In the genomic region with DNA sequence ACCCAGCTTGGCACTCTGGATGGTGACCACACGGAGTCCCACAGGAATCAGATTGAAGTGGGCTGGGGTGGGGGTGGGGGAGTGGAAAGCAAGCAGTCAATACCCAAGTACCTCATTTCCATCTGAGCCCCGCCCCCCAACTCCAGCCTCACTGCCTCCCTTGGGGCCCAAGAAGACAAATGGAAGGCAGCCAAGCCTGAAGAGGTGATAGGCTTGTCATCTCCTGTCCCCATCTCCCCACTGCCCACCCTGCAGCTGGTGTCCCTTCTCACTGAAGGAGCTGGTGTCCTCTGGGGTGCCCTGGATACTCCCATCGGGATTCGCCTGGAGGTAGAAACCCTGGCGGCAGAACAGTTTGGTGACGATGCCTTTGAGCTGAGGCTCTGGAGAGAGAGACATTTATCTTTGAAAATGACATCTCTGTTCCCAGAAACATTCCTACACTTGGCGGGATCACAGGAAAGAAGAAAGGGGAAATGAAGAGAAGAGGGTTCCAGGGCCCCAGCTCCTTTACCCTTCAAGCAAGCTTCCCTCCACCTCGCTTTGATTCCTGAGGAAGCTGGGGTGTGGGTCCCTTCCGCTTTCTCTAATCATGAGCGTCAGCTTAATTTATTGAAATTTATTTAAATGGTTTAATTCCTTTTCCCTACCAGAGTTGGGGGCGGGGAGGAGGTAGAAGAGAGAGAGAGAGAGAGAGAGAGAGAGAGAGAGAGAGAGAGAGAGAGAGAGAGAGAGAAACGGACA, we compare ENCODE assay signal across 8 mouse cellular contexts. TPM values are rescaled to one million over a fixed set of nuclear protein-coding genes. Genes with fewer than 3 reads are reported as not detected.
DNase-seq lines count a peak whose midpoint lies in the region; ATAC-seq and TF ChIP-seq lines count a peak whose summit lies in the region.

No protein-coding gene starts in this region.

- peak overlapping the region; percentile 87 for H3K4me3 ChIP-seq in megakaryocyte, embryonic 14.5 days (replicated peaks)
- peak overlapping the region; percentile 58 for H3K4me3 ChIP-seq in embryonic facial prominence, embryonic 14.5 days (ENCODE audit: low read depth, low read length)
- H3K4me3 ChIP-seq in limb, embryonic 11.5 days (ENCODE audit: low read depth, low read length) = peak overlapping the region; percentile 46; the same call in 1 of the 2 replicates
- H3K4me3 ChIP-seq in kidney, adult 2 months (ENCODE audit: insufficient read depth, low read depth, low read length) = no peak overlapping the region

- 17% methylated on average over 12 of the region's 12 CpGs for WGBS in embryonic facial prominence, embryonic 14.5 days
- WGBS in limb, embryonic 11.5 days = 28% methylated on average over 12 of the region's 12 CpGs
- WGBS in kidney, adult 2 months = 58% methylated on average over 12 of the region's 12 CpGs

- TF ChIP-seq POLR2A in kidney, adult 2 months (IDR thresholded peaks at IDR 0.05; ENCODE audit: low read depth, low read length) = no peak

- peaks cover 77% of the 10 kb centered on the region for H3K4me1 ChIP-seq in megakaryocyte, embryonic 14.5 days
- peaks cover 42% of the 10 kb centered on the region for H3K4me1 ChIP-seq in embryonic facial prominence, embryonic 14.5 days (ENCODE audit: control insufficient read depth, insufficient read depth, low read length)
- peaks cover 42% of the 10 kb centered on the region for H3K4me1 ChIP-seq in limb, embryonic 11.5 days (ENCODE audit: control insufficient read depth, insufficient read depth, low read length)
- H3K4me1 ChIP-seq in kidney, adult 2 months (ENCODE audit: control insufficient read depth, insufficient read depth, low read length) = peaks cover 18% of the 10 kb centered on the region

- no peaks in the 10 kb centered on the region for H3K36me3 ChIP-seq in megakaryocyte, embryonic 14.5 days (replicated peaks; ENCODE audit: low read length)
- no peaks in the 10 kb centered on the region for H3K36me3 ChIP-seq in embryonic facial prominence, embryonic 14.5 days (ENCODE audit: control insufficient read depth, insufficient read depth, low read length)
- H3K36me3 ChIP-seq in limb, embryonic 11.5 days (ENCODE audit: control insufficient read depth, insufficient read depth, low read length) = no peaks in the 10 kb centered on the region
- no peaks in the 10 kb centered on the region for H3K36me3 ChIP-seq in kidney, adult 2 months (ENCODE audit: control insufficient read depth, insufficient read depth, low read length)

- peak overlapping the region; percentile 97 for H3K4me2 ChIP-seq in embryonic facial prominence, embryonic 14.5 days (ENCODE audit: low read depth, low read length)
- H3K4me2 ChIP-seq in limb, embryonic 11.5 days (ENCODE audit: low read depth, severe bottlenecking) = peak overlapping the region; percentile 91

- no peak overlapping the region; the same call in 1 of the 2 replicates for H3K9ac ChIP-seq in embryonic facial prominence, embryonic 14.5 days (ENCODE audit: low read depth, low read length)
- H3K9ac ChIP-seq in limb, embryonic 11.5 days (ENCODE audit: low read length) = no peak overlapping the region

- no peak for DNase-seq in embryonic facial prominence, embryonic 14.5 days (ENCODE audit: low spot score)
- DNase-seq in limb, embryonic 11.5 days (ENCODE audit: low spot score) = no peak
- peak; percentile 66 to 73 for DNase-seq in spleen, postnatal 36 days (ENCODE audit: low spot score in 2 of 2)
- DNase-seq in urinary bladder, postnatal 36 days (ENCODE audit: low spot score in 2 of 2) = no peak
- no peak for DNase-seq in kidney, adult 2 months
- DNase-seq in adrenal gland, postnatal 4 days (ENCODE audit: low spot score in 2 of 2) = no peak

- H3K27ac ChIP-seq in embryonic facial prominence, embryonic 14.5 days (replicated peaks; ENCODE audit: low read depth, low read length) = peak overlapping the region; percentile 80
- no peak overlapping the region for H3K27ac ChIP-seq in limb, embryonic 11.5 days (replicated peaks; ENCODE audit: low read depth, low read length)
- H3K27ac ChIP-seq in kidney, adult 2 months (ENCODE audit: insufficient read depth, low read depth, low read length) = no peak overlapping the region

- H3K27me3 ChIP-seq in megakaryocyte, embryonic 14.5 days (replicated peaks) = peaks cover 83% of the 10 kb centered on the region
- H3K27me3 ChIP-seq in embryonic facial prominence, embryonic 14.5 days (replicated peaks; ENCODE audit: control insufficient read depth, insufficient read depth, low read length) = peaks cover 33% of the 10 kb centered on the region
- peaks cover 54% of the 10 kb centered on the region for H3K27me3 ChIP-seq in limb, embryonic 11.5 days (ENCODE audit: control insufficient read depth, insufficient read depth, low read length)
- H3K27me3 ChIP-seq in kidney, adult 2 months (replicated peaks; ENCODE audit: control insufficient read depth, insufficient read depth, low read length) = no peaks in the 10 kb centered on the region; the same call in 1 of the 2 replicates

- ATAC-seq in megakaryocyte, adult 5-6 weeks (ENCODE audit: poor library complexity, severe bottlenecking) = no peak
- ATAC-seq in embryonic facial prominence, embryonic 14.5 days (ENCODE audit: low read depth) = no peak
- no peak for ATAC-seq in limb, embryonic 11.5 days (ENCODE audit: insufficient number of reproducible peaks, low FRiP score, low TSS enrichment, low read depth)

- no peak for TF ChIP-seq CTCF in kidney, adult 2 months (conservative IDR thresholded peaks at IDR 0.05; ENCODE audit: insufficient read depth, insufficient read length, low read depth, low read length)

- no peaks in the 10 kb centered on the region for H3K9me3 ChIP-seq in megakaryocyte, embryonic 14.5 days
- H3K9me3 ChIP-seq in embryonic facial prominence, embryonic 14.5 days (ENCODE audit: control insufficient read depth, low read length) = no peaks in the 10 kb centered on the region
- H3K9me3 ChIP-seq in limb, embryonic 11.5 days (ENCODE audit: control insufficient read depth, low read length) = no peaks in the 10 kb centered on the region

RNA-seq across cellular contexts. Expression of a gene that starts 2.1 kb away (rescaled TPM):
- polyA plus RNA-seq in megakaryocyte, embryonic 14.5 days (2012; ENCODE audit: insufficient read depth, low replicate concordance) = 0.64 TPM in 1 of 2 replicates, not detected in the other
- total RNA-seq in megakaryocyte, adult 5-6 weeks (2015) = 0.14 TPM in 1 of 2 replicates, not detected in the other
- not detected in 2 replicates for total RNA-seq in megakaryocyte, adult 5-6 weeks (2017)
- polyA plus RNA-seq in embryonic facial prominence, embryonic 14.5 days (2014; fragmentation: Nextera tagmentation; extraction: Ambion mirVana) = 2.3 and 3.3 TPM in 2 replicates
- 0.36 and 0.67 TPM in 2 replicates for polyA plus RNA-seq in limb, embryonic 11.5 days (2014; fragmentation: Nextera tagmentation; extraction: Ambion mirVana)
- 2.6 and 3.3 TPM in 2 replicates for polyA plus RNA-seq in kidney, adult 2 months (2012; rRNA removed)
- 1 to 10 TPM; 3.4 to 4.8 TPM for total RNA-seq in adrenal gland, postnatal 4 days (2021)

RNA-seq across cellular contexts. Expression of a gene that starts 3.8 kb away (rescaled TPM):
- not detected in 2 replicates for polyA plus RNA-seq in megakaryocyte, embryonic 14.5 days (2012; ENCODE audit: insufficient read depth, low replicate concordance)
- total RNA-seq in megakaryocyte, adult 5-6 weeks (2015) = 0.32 and 0.36 TPM in 2 replicates
- total RNA-seq in megakaryocyte, adult 5-6 weeks (2017) = 0.16 TPM in 1 of 2 replicates, not detected in the other
- polyA plus RNA-seq in embryonic facial prominence, embryonic 14.5 days (2014; fragmentation: Nextera tagmentation; extraction: Ambion mirVana) = 28.4 and 29.4 TPM in 2 replicates
- polyA plus RNA-seq in limb, embryonic 11.5 days (2014; fragmentation: Nextera tagmentation; extraction: Ambion mirVana) = 4.3 and 4.4 TPM in 2 replicates
- polyA plus RNA-seq in kidney, adult 2 months (2012; rRNA removed) = 11.9 and 14.3 TPM in 2 replicates
- 1 to 10 TPM; 3.6 to 4.0 TPM for total RNA-seq in adrenal gland, postnatal 4 days (2021)

RNA-seq across cellular contexts. Expression of a gene that starts 5.9 kb away (rescaled TPM):
- polyA plus RNA-seq in megakaryocyte, embryonic 14.5 days (2012; ENCODE audit: insufficient read depth, low replicate concordance) = not detected in 2 replicates
- total RNA-seq in megakaryocyte, adult 5-6 weeks (2015) = not detected in 2 replicates
- total RNA-seq in megakaryocyte, adult 5-6 weeks (2017) = not detected in 2 replicates
- 4.1 and 4.3 TPM in 2 replicates for polyA plus RNA-seq in embryonic facial prominence, embryonic 14.5 days (2014; fragmentation: Nextera tagmentation; extraction: Ambion mirVana)
- polyA plus RNA-seq in limb, embryonic 11.5 days (2014; fragmentation: Nextera tagmentation; extraction: Ambion mirVana) = 1.8 and 2.0 TPM in 2 replicates
- 19.2 and 22.4 TPM in 2 replicates for polyA plus RNA-seq in kidney, adult 2 months (2012; rRNA removed)
- total RNA-seq in adrenal gland, postnatal 4 days (2021) = 1 to 10 TPM in 1 of 2 experiments, under 1 TPM in 1; 0.76 to 1.4 TPM

RNA-seq across cellular contexts. Expression of a gene that starts 15.5 kb away (rescaled TPM):
- not detected in 2 replicates for polyA plus RNA-seq in megakaryocyte, embryonic 14.5 days (2012; ENCODE audit: insufficient read depth, low replicate concordance)
- not detected in 2 replicates for total RNA-seq in megakaryocyte, adult 5-6 weeks (2015)
- total RNA-seq in megakaryocyte, adult 5-6 weeks (2017) = not detected in 2 replicates
- not detected in 2 replicates for polyA plus RNA-seq in embryonic facial prominence, embryonic 14.5 days (2014; fragmentation: Nextera tagmentation; extraction: Ambion mirVana)
- not detected in 2 replicates for polyA plus RNA-seq in limb, embryonic 11.5 days (2014; fragmentation: Nextera tagmentation; extraction: Ambion mirVana)
- polyA plus RNA-seq in kidney, adult 2 months (2012; rRNA removed) = 0.02 and 0.04 TPM in 2 replicates
- total RNA-seq in adrenal gland, postnatal 4 days (2021) = not detected

RNA-seq across cellular contexts. Expression of a gene that starts 18.7 kb away (rescaled TPM):
- polyA plus RNA-seq in megakaryocyte, embryonic 14.5 days (2012; ENCODE audit: insufficient read depth, low replicate concordance) = not detected in 2 replicates
- not detected in 2 replicates for total RNA-seq in megakaryocyte, adult 5-6 weeks (2015)
- total RNA-seq in megakaryocyte, adult 5-6 weeks (2017) = not detected in 2 replicates
- not detected in 2 replicates for polyA plus RNA-seq in embryonic facial prominence, embryonic 14.5 days (2014; fragmentation: Nextera tagmentation; extraction: Ambion mirVana)
- not detected in 2 replicates for polyA plus RNA-seq in limb, embryonic 11.5 days (2014; fragmentation: Nextera tagmentation; extraction: Ambion mirVana)
- polyA plus RNA-seq in kidney, adult 2 months (2012; rRNA removed) = 0.20 and 0.26 TPM in 2 replicates
- total RNA-seq in adrenal gland, postnatal 4 days (2021) = not detected

Comparison
In these comparisons a context has a peak if more than half of its experiments do, and no peak if none do; other contexts are left out.
1. DNase-seq: peak in spleen, postnatal 36 days (2 of 2); none in embryonic facial prominence, embryonic 14.5 days (single experiment), limb, embryonic 11.5 days (single experiment), urinary bladder, postnatal 36 days (0 of 2), kidney, adult 2 months (single experiment) and adrenal gland, postnatal 4 days (0 of 2).